Mouse (Mus musculus): ENCODE results near the gene Xpc. TPM values are rescaled to one million over a fixed set of nuclear protein-coding genes. Genes with fewer than 3 reads are reported as not detected.

The Xpc gene
- polyA plus RNA-seq, 2 experiments: 2.8 to 3.7 TPM

- ATAC-seq (ENCODE audit: insufficient read depth): no peak
Measured at GRCm38 (mm10) chr6:91489872-91490271, 25.8 kb downstream of the Xpc start.

GRCm38 (mm10) chr6:91488496-91489212 is 27.0 kb downstream of the Xpc start:
- WGBS (ENCODE audit: insufficient replicate concordance): 56% methylated on average over 9 of the region's 9 CpGs
- H3K27me3 ChIP-seq (ENCODE audit: control insufficient read depth, insufficient read depth, low read length): no peaks in the 10 kb centered on the region
- no peak for ATAC-seq (ENCODE audit: insufficient read depth)
- 0 out of 4 replicates have a peak, but pooled peaks cover 0 to 1% of the 10 kb centered on the region in 2 experiments for H3K4me1 ChIP-seq (replicated peaks; ENCODE audit: control insufficient read depth in 2 of 2, insufficient read depth in 2 of 2, low read length in 1 of 2)
- no peak overlapping the region for H3K9ac ChIP-seq (replicated peaks)
- H3K4me2 ChIP-seq (ENCODE audit: low read depth): no peak overlapping the region
- no peak overlapping the region for H3K27ac ChIP-seq
- DNase-seq (ENCODE audit: low read depth in 3 of 3, low spot score in 3 of 3): peak in 1 of 3 experiments; percentile 42
- H3K36me3 ChIP-seq (replicated peaks; ENCODE audit: control insufficient read depth, insufficient read depth, low read depth): no peaks in the 10 kb centered on the region; the same call in 1 of the 2 replicates
- H3K4me3 ChIP-seq (ENCODE audit: insufficient read depth in 1 of 2, low read depth in 2 of 2, low read length in 2 of 2): no peak overlapping the region
- no peak for TF ChIP-seq CTCF (IDR thresholded peaks at IDR 0.05; ENCODE audit: low read depth)
- TF ChIP-seq EP300 (IDR thresholded peaks at IDR 0.05; ENCODE audit: low read depth): no peak
- no peaks in the 10 kb centered on the region for H3K9me3 ChIP-seq (ENCODE audit: control insufficient read depth, low read length)

More at GRCm38 (mm10) chr6:91489872-91490271, 25.8 kb downstream of the Xpc start:
- 79% methylated on average over 10 of the region's 10 CpGs for WGBS (ENCODE audit: insufficient replicate concordance)
- Histone ChIP-seq H3K9ac (replicated peaks) (no peak overlapping the region), H3K9me3 (ENCODE audit: control insufficient read depth, low read length) (no peaks in the 10 kb centered on the region), H3K4me2 (ENCODE audit: low read depth) (no peak overlapping the region), H3K27ac (no peak overlapping the region), H3K27me3 (ENCODE audit: control insufficient read depth, insufficient read depth, low read length) (no peaks in the 10 kb centered on the region), H3K4me1 (replicated peaks; ENCODE audit: control insufficient read depth in 2 of 2, insufficient read depth in 2 of 2, low read length in 1 of 2) (0 out of 4 replicates have a peak, but pooled peaks cover 0 to 1% of the 10 kb centered on the region in 2 experiments), H3K36me3 (replicated peaks; ENCODE audit: control insufficient read depth, insufficient read depth, low read depth) (no peaks in the 10 kb centered on the region; the same call in 1 of the 2 replicates), H3K4me3 (ENCODE audit: insufficient read depth in 1 of 2, low read depth in 2 of 2, low read length in 2 of 2) (no peak overlapping the region)
- no peak for TF ChIP-seq EP300 (IDR thresholded peaks at IDR 0.05; ENCODE audit: low read depth)
- TF ChIP-seq CTCF (IDR thresholded peaks at IDR 0.05; ENCODE audit: low read depth): no peak
- no peak for DNase-seq (ENCODE audit: low read depth in 3 of 3, low spot score in 3 of 3)

GRCm38 (mm10) chr6:91486736-91487453 is 28.8 kb downstream of the Xpc start:
- Histone ChIP-seq H3K36me3 (replicated peaks; ENCODE audit: control insufficient read depth, insufficient read depth, low read depth) (peaks cover 4% of the 10 kb centered on the region), H3K9ac (replicated peaks) (no peak overlapping the region), H3K27ac (no peak overlapping the region), H3K4me2 (ENCODE audit: low read depth) (no peak overlapping the region), H3K4me1 (replicated peaks; ENCODE audit: control insufficient read depth in 2 of 2, insufficient read depth in 2 of 2, low read length in 1 of 2) (0 out of 4 replicates have a peak, but pooled peaks cover 0 to 1% of the 10 kb centered on the region in 2 experiments), H3K4me3 (ENCODE audit: insufficient read depth in 1 of 2, low read depth in 2 of 2, low read length in 2 of 2) (no peak overlapping the region), H3K9me3 (ENCODE audit: control insufficient read depth, low read length) (no peaks in the 10 kb centered on the region), H3K27me3 (ENCODE audit: control insufficient read depth, insufficient read depth, low read length) (no peaks in the 10 kb centered on the region)
- TF ChIP-seq CTCF (IDR thresholded peaks at IDR 0.05; ENCODE audit: low read depth): no peak
- no peak for TF ChIP-seq EP300 (IDR thresholded peaks at IDR 0.05; ENCODE audit: low read depth)
- 79% methylated on average over 15 of the region's 15 CpGs for WGBS (ENCODE audit: insufficient replicate concordance)
- ATAC-seq (ENCODE audit: insufficient read depth) (no peak), DNase-seq (ENCODE audit: low read depth in 3 of 3, low spot score in 3 of 3) (no peak)

- H3K4me3 ChIP-seq (ENCODE audit: insufficient read depth in 1 of 2, low read depth in 2 of 2, low read length in 2 of 2): no peak overlapping the region
- no peak overlapping the region for H3K4me2 ChIP-seq (ENCODE audit: low read depth)
- peaks cover 13% of the 10 kb centered on the region for H3K36me3 ChIP-seq (replicated peaks; ENCODE audit: control insufficient read depth, insufficient read depth, low read depth)
- H3K9ac ChIP-seq (replicated peaks): no peak overlapping the region
- TF ChIP-seq EP300 (IDR thresholded peaks at IDR 0.05; ENCODE audit: low read depth): no peak
- TF ChIP-seq CTCF (IDR thresholded peaks at IDR 0.05; ENCODE audit: low read depth): no peak
- no peak for DNase-seq (ENCODE audit: low read depth in 3 of 3, low spot score in 3 of 3)
- no peak overlapping the region for H3K27ac ChIP-seq
- 67% methylated on average over 2 of the region's 2 CpGs for WGBS (ENCODE audit: insufficient replicate concordance)
- H3K9me3 ChIP-seq (ENCODE audit: control insufficient read depth, low read length): no peaks in the 10 kb centered on the region
- H3K4me1 ChIP-seq (replicated peaks; ENCODE audit: control insufficient read depth in 2 of 2, insufficient read depth in 2 of 2, low read length in 1 of 2): no peaks in the 10 kb centered on the region
- H3K27me3 ChIP-seq (ENCODE audit: control insufficient read depth, insufficient read depth, low read length): no peaks in the 10 kb centered on the region
- ATAC-seq (ENCODE audit: insufficient read depth): no peak
Measured at GRCm38 (mm10) chr6:91483371-91483770, 32.3 kb downstream of the Xpc start.

- H3K4me1 ChIP-seq (replicated peaks; ENCODE audit: control insufficient read depth in 2 of 2, insufficient read depth in 2 of 2, low read length in 1 of 2): peaks cover 3 to 16% of the 10 kb centered on the region in 2 experiments; a peak in 3 of 4 replicates
- TF ChIP-seq CTCF (IDR thresholded peaks at IDR 0.05; ENCODE audit: low read depth) (no peak), EP300 (IDR thresholded peaks at IDR 0.05; ENCODE audit: low read depth) (no peak)
- no peak for DNase-seq (ENCODE audit: low read depth in 3 of 3, low spot score in 3 of 3)
- H3K9me3 ChIP-seq (ENCODE audit: control insufficient read depth, low read length): no peaks in the 10 kb centered on the region
- WGBS (ENCODE audit: insufficient replicate concordance): 85% methylated on average over 2 of the region's 2 CpGs
- no peak overlapping the region for H3K27ac ChIP-seq
- no peaks in the 10 kb centered on the region for H3K27me3 ChIP-seq (ENCODE audit: control insufficient read depth, insufficient read depth, low read length)
- no peak for ATAC-seq (ENCODE audit: insufficient read depth)
- H3K4me3 ChIP-seq (ENCODE audit: insufficient read depth in 1 of 2, low read depth in 2 of 2, low read length in 2 of 2): no peak overlapping the region
- peaks cover 9% of the 10 kb centered on the region for H3K36me3 ChIP-seq (replicated peaks; ENCODE audit: control insufficient read depth, insufficient read depth, low read depth)
- no peak overlapping the region for H3K9ac ChIP-seq (replicated peaks)
- no peak overlapping the region for H3K4me2 ChIP-seq (ENCODE audit: low read depth)
Measured at GRCm38 (mm10) chr6:91476541-91476940, 39.1 kb downstream of the Xpc start.

Data from liver, embryonic 14.5 days (tissue).